Mouse (Mus musculus) hindbrain, embryonic 15.5 days (tissue): ENCODE results near the gene Gucy2e. TPM values are rescaled to one million over a fixed set of nuclear protein-coding genes. Genes with fewer than 3 reads are reported as not detected.
A peak's percentile ranks its signal among the peaks of the same experiment; 100 is the strongest.

ENCODE experiments used
- ATAC-seq: fragments of 200-750 bp; cut with Nextera tagmentation; 2 replicates; pipeline ENCODE4 v1.8.0; 2017; ENCODE audit warnings: low read depth, moderate number of reproducible peaks, moderate TSS enrichment; ENCODE audit not compliant: low FRiP score
- H3K27ac ChIP-seq: fragments of 300-500 bp; sonication (generic); replicated peaks from 2 replicates; pipeline ENCODE4 v1.5.1; 2015; ENCODE audit warnings: mild to moderate bottlenecking, inconsistent platforms
- H3K27me3 ChIP-seq: fragments of 300-500 bp; sonication (generic); 2 replicates; pipeline ENCODE4 v1.6.1; 2015; ENCODE audit warnings: control low read depth, inconsistent platforms
- H3K36me3 ChIP-seq: fragments of 300-500 bp; sonication (generic); 2 replicates; pipeline ENCODE4 v1.6.1; 2015; ENCODE audit warnings: control low read depth, inconsistent platforms
- H3K4me1 ChIP-seq: fragments of 300-500 bp; sonication (generic); replicated peaks from 2 replicates; pipeline ENCODE4 v1.6.1; 2015; ENCODE audit warnings: control low read depth, inconsistent platforms
- H3K4me2 ChIP-seq: fragments of 300-500 bp; sonication (generic); 2 replicates; pipeline ENCODE4 v1.6.1; 2015; ENCODE audit warnings: moderate library complexity, mild to moderate bottlenecking, inconsistent platforms
- H3K4me3 ChIP-seq: fragments of 300-500 bp; sonication (generic); 2 replicates; pipeline ENCODE4 v1.5.1; 2015; ENCODE audit warnings: mild to moderate bottlenecking, inconsistent platforms
- H3K9ac ChIP-seq: fragments of 300-500 bp; sonication (generic); 2 replicates; pipeline ENCODE4 v1.6.1; 2015; ENCODE audit warnings: inconsistent platforms
- H3K9me3 ChIP-seq: fragments of 300-500 bp; sonication (generic); 2 replicates; pipeline ENCODE4 v1.6.1; 2016; ENCODE audit warnings: control low read depth, inconsistent platforms
- WGBS: fragments of 180-500 bp; shearing (Covaris S2); methylation state at CpG from one replicate; pipeline ENCODE4 v1.1.7; 2015; 5-methylcytosine and 5-hydroxymethylcytosine counted together
- polyA plus RNA-seq: library from polyadenylated mRNA; unstranded; fragments of >200 nt; fragmentation: Nextera tagmentation; extraction: Ambion mirVana; gene quantifications from 2 replicates; pipeline ENCODE4 v1.2.1, GENCODE M21; 2015

Gucy2e gene
- polyA plus RNA-seq, 1 experiment from 2014 or later = 0.40 TPM

GRCm38 (mm10) chr11:69257807-69258206 lies 21.0 kb upstream of the Gucy2e start:
- no peaks in the 10 kb centered on the region for H3K9me3 ChIP-seq
- H3K4me2 ChIP-seq = no peak overlapping the region
- H3K4me1 ChIP-seq = 0 out of 2 replicates have a peak, but pooled peaks cover 2% of the 10 kb centered on the region
- H3K27ac ChIP-seq = no peak overlapping the region; the same call in 1 of the 2 replicates
- no peak for ATAC-seq
- H3K27me3 ChIP-seq = no peaks in the 10 kb centered on the region
- WGBS = 48% methylated on average over 4 of the region's 4 CpGs
- no peaks in the 10 kb centered on the region for H3K36me3 ChIP-seq
- H3K9ac ChIP-seq = peak overlapping the region; percentile 13; the same call in 1 of the 2 replicates
- no peak overlapping the region for H3K4me3 ChIP-seq

- WGBS = 74% methylated on average over 2 of the region's 2 CpGs
- Histone ChIP-seq H3K4me2 (no peak overlapping the region), H3K9ac (0 out of 2 replicates have a peak overlapping the region, but pooled peaks have one; percentile 13)
These were observed 20.2 kb upstream of the Gucy2e start for GRCm38 (mm10) chr11:69257072-69257471.

GRCm38 (mm10) chr11:69254808-69255207 lies 18.0 kb upstream of the Gucy2e start:
- H3K9ac ChIP-seq = no peak overlapping the region
- H3K27ac ChIP-seq = no peak overlapping the region
- H3K27me3 ChIP-seq = no peaks in the 10 kb centered on the region
- no peak overlapping the region for H3K4me3 ChIP-seq
- no peaks in the 10 kb centered on the region for H3K36me3 ChIP-seq
- no peak overlapping the region for H3K4me2 ChIP-seq
- no peaks in the 10 kb centered on the region for H3K9me3 ChIP-seq
- ATAC-seq = no peak
- 70% methylated on average over 5 of the region's 5 CpGs for WGBS
- H3K4me1 ChIP-seq = 0 out of 2 replicates have a peak, but pooled peaks cover 2% of the 10 kb centered on the region

More at GRCm38 (mm10) chr11:69257072-69257471, 20.2 kb upstream of the Gucy2e start:
- no peaks in the 10 kb centered on the region for H3K36me3 ChIP-seq
- H3K4me3 ChIP-seq = no peak overlapping the region
- ATAC-seq = 0 out of 2 replicates have a peak, but pooled peaks have one; percentile 54
- H3K27me3 ChIP-seq = no peaks in the 10 kb centered on the region
- no peaks in the 10 kb centered on the region for H3K9me3 ChIP-seq
- no peak overlapping the region for H3K27ac ChIP-seq
- 0 out of 2 replicates have a peak, but pooled peaks cover 2% of the 10 kb centered on the region for H3K4me1 ChIP-seq

GRCm38 (mm10) chr11:69253131-69253530 lies 16.3 kb upstream of the Gucy2e start:
- H3K4me3 ChIP-seq = no peak overlapping the region
- no peak overlapping the region for H3K9ac ChIP-seq
- H3K27me3 ChIP-seq = no peaks in the 10 kb centered on the region
- 48% methylated on average over 9 of the region's 9 CpGs for WGBS
- ATAC-seq = no peak
- H3K27ac ChIP-seq = no peak overlapping the region
- 0 out of 2 replicates have a peak, but pooled peaks cover 2% of the 10 kb centered on the region for H3K4me1 ChIP-seq
- H3K4me2 ChIP-seq = no peak overlapping the region
- no peaks in the 10 kb centered on the region for H3K36me3 ChIP-seq
- no peaks in the 10 kb centered on the region for H3K9me3 ChIP-seq

- Histone ChIP-seq H3K9ac (no peak overlapping the region), H3K27me3 (0 out of 2 replicates have a peak, but pooled peaks cover 3% of the 10 kb centered on the region), H3K4me1 (no peaks in the 10 kb centered on the region), H3K27ac (no peak overlapping the region), H3K36me3 (no peaks in the 10 kb centered on the region), H3K4me3 (no peak overlapping the region), H3K9me3 (no peaks in the 10 kb centered on the region), H3K4me2 (no peak overlapping the region)
- WGBS = 87% methylated on average over 7 of the region's 7 CpGs
- ATAC-seq = no peak
These were observed 15.1 kb upstream of the Gucy2e start for GRCm38 (mm10) chr11:69251953-69252352.

- no peaks in the 10 kb centered on the region for H3K4me1 ChIP-seq
- ATAC-seq = no peak
These were observed 14.5 kb upstream of the Gucy2e start for GRCm38 (mm10) chr11:69251135-69251842.

GRCm38 (mm10) chr11:69250106-69250505 lies 13.3 kb upstream of the Gucy2e start:
- no peak overlapping the region for H3K4me2 ChIP-seq
- 84% methylated on average over 5 of the region's 5 CpGs for WGBS
- no peak overlapping the region for H3K9ac ChIP-seq
- no peaks in the 10 kb centered on the region for H3K9me3 ChIP-seq
- no peak for ATAC-seq
- H3K4me1 ChIP-seq = no peaks in the 10 kb centered on the region
- H3K36me3 ChIP-seq = no peaks in the 10 kb centered on the region
- no peak overlapping the region for H3K4me3 ChIP-seq
- H3K27me3 ChIP-seq = 0 out of 2 replicates have a peak, but pooled peaks cover 3% of the 10 kb centered on the region
- H3K27ac ChIP-seq = no peak overlapping the region

More at GRCm38 (mm10) chr11:69251135-69251842, 14.5 kb upstream of the Gucy2e start:
- no peak overlapping the region for H3K4me2 ChIP-seq
- no peak overlapping the region for H3K27ac ChIP-seq
- no peak overlapping the region for H3K9ac ChIP-seq
- H3K27me3 ChIP-seq = 0 out of 2 replicates have a peak, but pooled peaks cover 3% of the 10 kb centered on the region
- no peaks in the 10 kb centered on the region for H3K9me3 ChIP-seq
- H3K4me3 ChIP-seq = no peak overlapping the region
- 63% methylated on average over 14 of the region's 14 CpGs for WGBS
- H3K36me3 ChIP-seq = no peaks in the 10 kb centered on the region

GRCm38 (mm10) chr11:69249131-69249530 lies 12.3 kb upstream of the Gucy2e start:
- ATAC-seq = no peak

GRCm38 (mm10) chr11:69245643-69246042 lies 8.8 kb upstream of the Gucy2e start:
- 0 out of 2 replicates have a peak, but pooled peaks cover 3% of the 10 kb centered on the region for H3K27me3 ChIP-seq
- H3K4me1 ChIP-seq = no peaks in the 10 kb centered on the region
- 53% methylated on average over 2 of the region's 2 CpGs for WGBS
- H3K9ac ChIP-seq = no peak overlapping the region
- H3K36me3 ChIP-seq = no peaks in the 10 kb centered on the region
- no peak overlapping the region for H3K27ac ChIP-seq
- no peaks in the 10 kb centered on the region for H3K9me3 ChIP-seq
- ATAC-seq = no peak
- H3K4me2 ChIP-seq = no peak overlapping the region
- no peak overlapping the region for H3K4me3 ChIP-seq

More at GRCm38 (mm10) chr11:69249131-69249530, 12.3 kb upstream of the Gucy2e start:
- Histone ChIP-seq H3K36me3 (no peaks in the 10 kb centered on the region), H3K27me3 (0 out of 2 replicates have a peak, but pooled peaks cover 3% of the 10 kb centered on the region), H3K27ac (no peak overlapping the region), H3K9ac (no peak overlapping the region), H3K4me1 (no peaks in the 10 kb centered on the region), H3K4me2 (no peak overlapping the region), H3K4me3 (no peak overlapping the region), H3K9me3 (no peaks in the 10 kb centered on the region)
- WGBS = 86% methylated on average over 3 of the region's 3 CpGs

- no peak overlapping the region for H3K9ac ChIP-seq
- no peak overlapping the region for H3K4me2 ChIP-seq
- WGBS = 29% methylated on average over 2 of the region's 2 CpGs
- no peak for ATAC-seq
- H3K9me3 ChIP-seq = no peaks in the 10 kb centered on the region
- no peaks in the 10 kb centered on the region for H3K36me3 ChIP-seq
- H3K27me3 ChIP-seq = 0 out of 2 replicates have a peak, but pooled peaks cover 3% of the 10 kb centered on the region
- H3K4me1 ChIP-seq = no peaks in the 10 kb centered on the region
- no peak overlapping the region for H3K27ac ChIP-seq
- no peak overlapping the region for H3K4me3 ChIP-seq
These were observed 8.1 kb upstream of the Gucy2e start for GRCm38 (mm10) chr11:69244911-69245310.

GRCm38 (mm10) chr11:69236061-69236925 lies 543 bp downstream of the Gucy2e start:
- peak overlapping the region; percentile 84 for H3K27ac ChIP-seq
- ATAC-seq = no peak
- peaks cover 22% of the 10 kb centered on the region for H3K4me1 ChIP-seq
- H3K4me3 ChIP-seq = peak overlapping the region; percentile 43
- H3K4me2 ChIP-seq = peak overlapping the region; percentile 67
- peak overlapping the region; percentile 46 for H3K9ac ChIP-seq
- no peaks in the 10 kb centered on the region for H3K9me3 ChIP-seq
- peaks cover 23% of the 10 kb centered on the region for H3K27me3 ChIP-seq
- WGBS = 4% methylated on average over 51 of the region's 51 CpGs
- H3K36me3 ChIP-seq = no peaks in the 10 kb centered on the region
